Mouse (Mus musculus): ENCODE data around the gene F8.
"Not testable (repeated sequence)": the region's sequence is repeated elsewhere in the genome, so short reads cannot be mapped to it uniquely, and the experiment has no call there.

The F8 gene

GRCm38 (mm10) chrX:75382195-75382771 lies at the start of gene F8, which contains the start of gene Fundc2:
F8 (minus strand) TSS chrX:75382615.
Fundc2 (plus strand) TSS chrX:75382399.
- DNase-seq (ENCODE audit: low read depth): peak; percentile 53

DNA sequence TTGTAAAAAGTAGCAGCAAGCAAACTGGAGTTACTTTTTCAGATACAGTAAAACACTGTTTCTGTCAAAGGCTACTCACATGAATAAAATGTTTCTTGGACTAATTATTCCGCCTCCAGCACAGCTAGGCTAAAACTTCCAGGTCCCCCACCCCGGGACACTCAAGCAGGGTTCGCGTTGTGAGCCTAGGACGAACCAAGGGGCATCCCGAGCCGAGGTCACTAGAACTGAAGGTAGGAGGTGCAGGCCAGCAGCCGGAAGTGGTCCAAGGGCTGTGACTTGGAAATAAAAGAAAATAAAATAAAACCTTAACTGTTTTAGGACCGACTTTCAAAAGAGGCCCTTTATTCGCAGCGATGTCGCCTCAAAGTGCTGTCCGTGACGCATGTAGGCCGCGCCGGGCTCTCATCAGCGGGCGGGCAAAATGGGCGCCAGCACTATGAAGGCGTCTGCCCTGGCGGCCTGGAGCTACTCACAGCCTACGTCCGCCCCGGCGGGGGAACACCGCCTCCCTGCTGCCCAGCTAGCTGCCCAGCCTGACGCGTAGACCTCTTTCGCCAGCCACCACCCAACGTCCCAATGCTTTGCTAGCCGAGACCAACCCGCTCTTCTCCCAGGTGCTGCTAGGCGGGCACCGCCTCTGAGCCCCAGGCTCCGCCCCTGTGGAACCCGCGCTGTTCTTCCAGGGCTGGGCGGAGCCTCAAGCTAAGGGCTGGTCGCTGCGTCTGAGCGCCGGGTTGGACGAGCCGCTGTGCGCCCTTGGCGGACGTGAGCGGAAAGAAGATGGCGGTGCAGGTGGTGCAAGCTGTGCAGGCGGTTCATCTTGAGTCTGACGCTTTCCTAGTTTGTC lies 33.7 kb upstream of the F8 start, which contains the start of the genes Cmc4, Mtcp1 and Brcc3:
Gene Cmc4 (minus strand): TSS at position 649 of the 850 bp plus-strand sequence.
Gene Mtcp1 (minus strand): TSS at position 653 of the 850 bp plus-strand sequence.
Gene Brcc3 (plus strand): TSS at position 693 of the 850 bp plus-strand sequence.
- DNase-seq (ENCODE audit: low read depth): peak; percentile 80

DNA sequence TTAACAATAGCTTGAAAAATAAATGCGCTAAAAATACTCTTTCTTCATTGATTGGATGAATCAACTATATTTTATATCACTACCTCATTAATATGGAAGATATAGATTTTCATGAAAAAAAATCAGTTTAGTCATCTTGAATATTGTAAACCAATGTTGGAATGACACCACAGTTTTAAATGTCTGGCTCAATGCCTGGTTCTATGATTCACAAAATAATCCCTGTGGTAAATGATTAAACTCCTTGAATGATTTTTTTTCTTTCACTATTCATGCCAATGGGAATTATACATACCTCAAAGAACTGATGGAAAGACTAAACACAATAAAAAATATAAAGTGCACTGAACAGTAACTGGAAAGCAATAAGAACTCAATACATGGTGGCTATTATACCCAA lies 27.3 kb upstream of the F8 start:
- no peak for DNase-seq (ENCODE audit: low read depth)

- DNase-seq (ENCODE audit: low read depth): no peak
These were observed 20.9 kb upstream of the F8 start for GRCm38 (mm10) chrX:75403350-75403749.

DNA sequence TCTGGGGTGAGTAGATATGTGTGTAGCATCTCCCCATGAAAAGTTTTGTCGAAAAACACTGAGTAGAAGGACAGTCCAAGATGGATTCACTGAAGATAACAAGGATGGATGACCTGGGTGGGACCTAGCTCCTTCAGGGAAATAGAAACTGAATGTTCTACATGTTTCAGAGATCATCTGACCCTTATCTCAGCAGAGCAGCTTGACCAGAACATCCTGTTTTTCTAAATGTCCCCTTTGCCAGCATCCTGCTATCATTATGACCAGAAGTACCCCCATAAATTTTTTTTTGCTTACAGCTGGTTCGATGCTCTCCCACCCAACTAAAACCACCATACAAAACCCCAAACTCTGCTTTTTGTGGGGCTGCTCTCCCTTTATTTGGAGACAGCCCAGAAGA lies 20.3 kb upstream of the F8 start:
- DNase-seq (ENCODE audit: low read depth): peak; percentile 32

- no peak for DNase-seq (ENCODE audit: low read depth)
These were observed 17.1 kb upstream of the F8 start for GRCm38 (mm10) chrX:75399471-75399870.

GRCm38 (mm10) chrX:75381699-75382098 lies 716 bp downstream of the F8 start:
- DNase-seq (ENCODE audit: low read depth): no peak

DNA sequence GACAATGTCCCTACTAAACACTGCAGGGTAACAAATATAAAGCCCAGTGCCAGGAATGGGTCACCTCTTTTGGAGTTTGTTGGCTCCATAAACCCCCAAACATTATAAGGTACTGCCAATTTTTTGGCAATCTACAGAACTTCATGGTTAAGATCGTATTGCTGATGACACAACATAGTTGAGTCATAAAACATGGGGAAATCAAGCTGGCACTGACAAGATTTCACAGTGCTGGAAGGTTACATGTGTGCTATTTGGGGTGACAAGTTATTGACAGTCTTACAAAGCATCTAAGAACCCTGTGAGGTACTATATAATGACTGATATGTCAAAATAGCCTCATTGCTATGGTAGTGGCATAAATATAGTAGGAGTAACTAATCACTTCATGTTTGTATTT lies 1.2 kb downstream of the F8 start:
- no peak for DNase-seq (ENCODE audit: low read depth)

DNA sequence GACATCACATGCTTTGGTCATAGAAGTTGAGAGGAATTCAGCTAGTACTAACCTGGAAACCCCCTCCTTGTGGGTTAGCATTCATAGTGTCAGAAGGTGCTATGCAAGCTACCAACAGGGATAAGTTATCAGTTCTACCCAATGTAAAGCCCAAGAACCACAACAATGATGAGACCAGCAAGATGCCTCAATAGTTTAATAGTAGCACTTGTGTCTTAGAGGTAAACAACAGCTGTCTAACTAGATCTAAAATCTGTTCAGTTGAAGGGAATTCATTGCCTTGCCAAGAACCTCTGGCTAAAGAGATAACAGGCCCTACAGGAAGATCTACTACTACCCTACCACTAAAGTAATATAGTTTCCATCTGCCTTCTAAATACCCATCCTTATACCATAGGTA lies 5.6 kb downstream of the F8 start:
- peak; percentile 5 for DNase-seq (ENCODE audit: low read depth)

GRCm38 (mm10) chrX:75372666-75373425 lies 9.6 kb downstream of the F8 start:
- DNase-seq (ENCODE audit: low read depth): no peak

DNA sequence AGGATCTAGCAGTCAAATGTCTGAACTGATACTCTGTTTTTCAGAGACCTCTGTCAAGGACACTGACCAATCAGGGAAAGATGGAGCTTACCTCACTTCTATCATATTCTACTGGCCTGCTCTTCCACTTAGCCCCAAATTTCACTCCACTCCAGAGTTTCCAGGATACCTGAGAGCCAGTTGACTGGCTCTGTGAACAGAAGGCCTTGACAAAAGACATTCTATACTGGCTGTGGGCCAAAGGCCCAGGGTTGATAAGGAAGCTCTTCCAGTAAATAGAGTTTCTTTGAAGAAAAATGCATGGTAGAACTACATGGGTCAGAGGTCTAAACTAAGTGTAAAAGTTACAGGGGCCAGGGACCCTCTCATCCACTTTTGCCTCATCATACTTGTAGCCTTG lies 12.2 kb downstream of the F8 start:
- peak; percentile 10 for DNase-seq (ENCODE audit: low read depth)

DNA sequence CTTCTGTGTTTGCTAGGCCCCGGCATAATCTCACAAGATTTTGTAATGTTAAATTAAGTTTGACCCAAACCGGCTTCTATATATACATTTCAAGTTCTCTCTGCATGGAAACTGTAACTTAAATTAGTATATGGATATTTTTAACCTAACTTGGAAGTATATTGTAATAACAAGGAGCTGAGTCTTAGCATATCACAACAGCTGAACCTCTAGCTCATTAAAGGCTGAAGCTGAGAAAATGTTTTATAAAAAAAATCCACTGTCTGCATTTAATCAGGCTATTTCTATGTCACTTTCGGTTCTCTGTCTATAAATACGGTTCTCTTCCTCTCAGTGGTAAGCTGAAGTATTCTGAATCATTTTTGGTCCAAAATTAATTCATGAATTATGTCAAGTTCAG lies 58.9 kb downstream of the F8 start:
- DNase-seq (ENCODE audit: low read depth): no peak

DNA sequence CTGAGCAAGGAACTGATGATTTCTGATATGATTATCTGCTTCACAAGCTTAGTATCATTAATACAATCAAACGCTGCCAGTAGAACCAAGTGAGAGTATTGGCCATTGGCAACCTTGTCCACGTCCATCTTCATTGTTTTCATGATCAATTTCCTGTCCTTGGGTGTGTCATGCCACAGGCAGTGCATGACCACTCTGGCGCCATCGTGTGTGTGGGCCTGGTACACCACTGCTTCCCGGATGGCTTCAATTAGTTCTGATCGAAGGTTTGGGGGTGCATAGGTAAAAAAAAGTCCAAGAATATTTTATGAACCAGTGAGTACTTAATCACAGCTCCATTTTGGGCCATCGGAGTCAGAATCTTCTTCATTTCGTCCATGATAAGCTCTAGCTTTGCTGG lies 110.7 kb downstream of the F8 start:
- peak; percentile 3 for DNase-seq (ENCODE audit: low read depth)

GRCm38 (mm10) chrX:75233603-75234376 lies 148.6 kb downstream of the F8 start:
- DNase-seq (ENCODE audit: low read depth): not testable (repeated sequence)

- no peak for DNase-seq (ENCODE audit: low read depth)
These were observed 151.0 kb downstream of the F8 start for GRCm38 (mm10) chrX:75231456-75231855.

DNA sequence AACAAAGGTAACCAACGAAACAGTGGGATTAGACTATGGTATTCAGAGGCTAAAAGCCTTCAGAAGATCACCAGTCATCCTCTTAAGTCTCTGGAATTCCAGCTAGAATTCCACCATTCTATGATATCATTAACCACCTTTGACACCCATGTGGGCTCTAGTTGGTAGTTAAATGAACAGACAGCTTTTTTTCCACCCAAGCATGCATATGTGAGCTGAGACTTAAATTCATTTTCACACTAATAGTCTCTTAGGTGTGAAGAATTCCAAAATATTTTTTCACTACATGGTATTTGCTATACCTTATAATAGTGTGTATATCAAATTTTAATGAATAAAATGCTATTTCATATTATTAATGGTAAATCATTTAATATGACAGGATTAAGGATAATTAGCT lies 218.7 kb downstream of the F8 start, which contains the start of gene Smim9:
Gene Smim9 (minus strand): TSS at position 101 of the 400 bp plus-strand sequence.
- DNase-seq (ENCODE audit: low read depth): no peak

GRCm38 (mm10) chrX:75155576-75156243 lies 226.7 kb downstream of the F8 start:
- DNase-seq (ENCODE audit: low read depth): no peak

GRCm38 (mm10) chrX:75152249-75152648 lies 230.2 kb downstream of the F8 start:
- no peak for DNase-seq (ENCODE audit: low read depth)

DNA sequence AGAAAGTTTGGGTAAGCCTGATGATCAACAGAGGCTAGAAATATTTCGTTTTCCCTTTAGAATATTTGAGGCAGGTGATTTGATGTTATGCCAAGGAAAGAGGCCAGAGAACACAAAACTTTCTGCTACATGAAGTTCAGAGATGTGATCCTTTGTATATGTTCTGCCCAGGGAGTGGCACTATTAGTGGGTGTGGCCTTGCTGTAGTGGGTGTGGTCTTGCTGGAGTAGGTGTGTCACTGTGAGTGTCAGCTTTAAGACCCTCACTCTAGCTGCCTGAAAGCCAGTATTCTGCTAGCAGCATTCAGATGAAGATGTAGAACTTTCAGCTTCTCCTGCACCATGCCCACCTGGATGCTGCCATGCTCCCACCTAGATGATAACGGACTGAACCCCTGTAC lies 232.1 kb downstream of the F8 start:
- no peak for DNase-seq (ENCODE audit: low read depth)

GRCm38 (mm10) chrX:75148414-75148813 lies 234.0 kb downstream of the F8 start:
- no peak for DNase-seq (ENCODE audit: low read depth)

- DNase-seq (ENCODE audit: low read depth): not testable (repeated sequence)
These were observed 239.3 kb downstream of the F8 start for GRCm38 (mm10) chrX:75143124-75143555.
